Mouse (Mus musculus) thymus, postnatal 0 days (tissue): ENCODE results near the gene Mllt3. TPM values are rescaled to one million over a fixed set of nuclear protein-coding genes. Genes with fewer than 3 reads are reported as not detected.

ENCODE experiments used
- DNase-seq: peaks from one replicate; pipeline ENCODE4 v3.0.0-alpha.2; 2015; ENCODE audit warnings: low spot score
- polyA plus RNA-seq: library from polyadenylated mRNA; unstranded; fragments of >200 nt; fragmentation: Nextera tagmentation; extraction: Ambion mirVana; gene quantifications from 2 replicates; pipeline ENCODE4 v1.2.1, GENCODE M21; 2015

Mllt3 gene
- polyA plus RNA-seq, 1 experiment from 2014 or later = 34.7 TPM

DNA sequence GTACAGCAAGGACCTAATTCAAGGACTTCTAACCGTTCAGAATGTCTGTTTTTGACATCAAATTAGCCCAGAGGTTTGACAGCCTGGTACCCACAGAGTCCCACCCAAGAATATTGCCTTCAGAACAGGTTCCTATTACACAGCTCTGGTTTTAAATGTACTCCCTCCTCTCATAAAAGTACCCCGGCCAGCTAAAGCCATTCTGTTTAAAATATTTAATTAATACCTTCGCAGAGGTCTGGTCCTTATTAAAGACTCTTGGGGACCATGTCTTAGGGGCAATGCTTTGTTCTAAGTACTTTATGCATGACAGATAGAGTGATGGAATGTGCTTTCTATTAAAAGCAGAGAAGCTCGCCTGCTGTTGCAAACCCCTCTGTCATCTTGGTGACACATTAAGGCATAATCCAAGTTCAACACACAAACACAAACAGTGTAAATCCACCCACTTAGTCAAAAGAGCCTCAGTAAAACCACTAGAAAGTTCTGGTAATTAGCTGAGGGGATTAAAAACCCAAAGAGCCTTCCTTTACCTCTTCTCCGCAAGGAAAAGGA lies 302.0 kb downstream of the Mllt3 start:
- DNase-seq = no peak

DNA sequence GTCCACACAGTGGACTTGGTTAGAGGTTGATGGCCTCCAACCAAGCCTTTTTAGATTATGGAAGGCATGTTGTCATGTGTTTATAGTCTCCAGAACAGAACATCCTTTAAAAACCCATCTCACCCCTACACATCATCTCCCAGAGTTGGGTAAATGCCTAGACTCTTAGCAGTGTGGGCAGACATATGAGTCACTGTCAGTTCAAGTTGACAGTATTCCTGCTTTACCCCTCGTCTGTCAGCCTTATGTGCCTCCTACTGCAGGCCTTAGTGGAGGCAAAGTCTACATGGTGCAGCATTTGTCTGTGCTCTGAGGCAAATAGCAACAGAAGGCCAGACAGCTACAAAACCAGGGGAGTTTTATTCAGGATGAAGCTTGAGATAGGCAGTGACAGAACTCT lies 304.6 kb downstream of the Mllt3 start:
- DNase-seq = no peak

DNA sequence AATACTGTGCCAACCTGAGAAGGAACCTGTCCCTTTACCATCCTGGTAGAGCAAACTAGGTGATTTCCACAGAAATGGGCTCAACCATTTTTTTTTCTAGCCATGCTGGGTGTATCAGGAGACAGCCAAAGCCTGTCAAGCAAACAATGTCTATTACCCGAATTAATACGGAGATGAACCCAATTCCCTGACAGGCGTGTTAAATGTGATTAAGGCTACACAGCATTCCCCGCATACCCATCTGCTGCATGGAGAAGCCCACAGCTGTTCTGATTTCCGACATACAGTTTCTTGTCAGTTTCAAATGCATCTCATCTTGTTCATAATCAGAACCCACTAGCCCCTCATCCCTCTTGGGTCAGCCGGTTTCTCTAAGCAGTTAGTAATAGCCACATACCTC lies 309.7 kb downstream of the Mllt3 start:
- no peak for DNase-seq

Other genes starting within 250 kb of the Mllt3 start
- gene Focad, start 61.3 kb upstream of the Mllt3 start, polyA plus RNA-seq = 12.0 and 15.4 TPM in 2 replicates